Mouse (Mus musculus) urinary bladder, adult 2 months (tissue): Measurements from ENCODE around the gene Gm28051. TPM values are rescaled to one million over a fixed set of nuclear protein-coding genes. Genes with fewer than 3 reads are reported as not detected.

Experiments used
- DNase-seq: peaks from one replicate; pipeline ENCODE4 v3.0.0; 2022; ENCODE audit warnings: low spot score
- polyA plus RNA-seq: library from polyadenylated mRNA; depleted of rRNA; stranded (reverse); fragments of >200 nt; gene quantifications from 2 replicates; pipeline ENCODE4 v1.2.3, GENCODE M21; 2012

Gene Gm28051
- polyA plus RNA-seq, 1 experiment, result not detected

DNA sequence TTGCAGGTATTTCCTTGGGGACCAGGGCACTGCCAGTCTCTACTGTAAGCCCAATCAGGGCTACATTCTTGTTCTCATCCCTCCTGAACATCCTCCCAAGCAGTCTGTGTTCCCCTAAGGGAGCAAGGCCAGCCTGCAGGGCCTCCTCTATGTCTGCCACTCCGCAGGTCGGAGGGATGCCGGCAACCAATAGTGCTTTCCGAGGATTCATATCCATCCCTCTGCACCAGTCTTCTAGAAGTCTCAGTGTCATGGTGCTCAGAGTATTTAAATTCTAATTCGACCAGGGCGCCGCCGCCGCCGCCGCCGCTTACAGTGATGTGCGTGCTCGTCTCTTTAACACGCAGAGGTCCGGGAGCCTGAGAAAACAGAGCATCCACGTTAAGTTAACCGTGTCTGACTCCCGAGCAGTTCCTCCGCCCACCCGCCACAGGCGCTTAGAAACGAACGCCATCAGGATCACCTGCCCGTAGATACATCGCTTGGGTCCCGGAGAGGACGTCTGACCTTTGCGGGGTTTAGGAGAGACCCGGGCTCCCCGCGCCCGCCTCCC is 14.5 kb downstream of the Gm28051 start:
- DNase-seq, result no peak

DNA sequence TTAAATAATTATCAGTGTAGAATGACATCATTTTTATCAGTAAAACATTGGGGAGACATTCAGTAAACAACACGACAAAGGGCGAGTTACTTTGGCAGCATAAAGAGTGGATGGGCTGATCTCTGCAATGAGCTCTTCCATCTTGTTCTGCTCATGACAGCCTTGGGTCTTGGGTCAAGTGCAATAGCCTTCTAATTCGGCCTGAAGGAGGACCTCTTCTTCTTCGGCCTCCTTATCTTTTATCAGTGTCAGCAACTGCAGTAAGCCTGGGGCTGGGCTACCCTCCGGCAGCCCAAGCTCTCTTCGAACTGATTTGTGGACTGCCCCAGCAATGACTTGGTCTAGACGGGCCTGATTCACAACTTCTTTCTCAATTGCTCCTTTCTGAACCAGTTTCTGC is 15.5 kb downstream of the Gm28051 start:
- DNase-seq, result no peak

DNA sequence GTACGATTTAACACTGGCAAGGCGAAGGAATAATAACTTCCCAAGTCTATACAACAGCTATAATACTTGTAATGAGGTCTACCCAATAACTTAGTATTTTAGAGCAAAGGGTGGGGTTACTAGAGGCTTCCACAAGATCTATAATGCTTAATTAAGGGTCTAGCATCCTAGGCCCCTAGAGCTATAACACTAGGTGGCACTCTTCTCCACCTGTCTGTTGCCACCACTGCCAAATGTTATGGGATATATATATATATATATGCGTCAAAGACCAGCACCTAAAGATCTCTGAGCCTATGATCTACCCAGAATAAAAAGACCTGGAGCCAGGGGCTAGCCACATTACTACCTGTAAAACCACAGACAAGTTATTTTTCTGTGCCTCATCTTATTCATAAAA is 17.3 kb downstream of the Gm28051 start:
- no peak for DNase-seq

DNA sequence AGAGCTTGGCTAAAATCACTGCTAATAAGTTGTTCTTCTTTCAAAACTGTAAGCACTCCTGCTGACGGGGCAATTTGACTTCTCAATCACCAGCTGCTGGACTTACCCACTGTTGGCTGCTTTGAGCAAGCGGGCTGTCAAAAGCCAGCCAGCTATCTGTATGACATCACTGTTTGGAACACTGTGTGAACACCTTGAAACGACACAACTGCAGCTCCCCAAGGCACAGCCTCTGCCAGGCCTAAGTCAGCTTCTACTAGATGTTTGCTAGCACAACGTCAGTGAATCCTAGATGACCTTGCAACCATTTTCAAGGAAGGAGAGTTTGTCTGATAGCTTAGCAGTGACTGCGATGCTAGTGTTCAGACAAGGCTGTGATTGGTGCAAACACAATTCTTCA is 18.5 kb downstream of the Gm28051 start:
- no peak for DNase-seq

DNA sequence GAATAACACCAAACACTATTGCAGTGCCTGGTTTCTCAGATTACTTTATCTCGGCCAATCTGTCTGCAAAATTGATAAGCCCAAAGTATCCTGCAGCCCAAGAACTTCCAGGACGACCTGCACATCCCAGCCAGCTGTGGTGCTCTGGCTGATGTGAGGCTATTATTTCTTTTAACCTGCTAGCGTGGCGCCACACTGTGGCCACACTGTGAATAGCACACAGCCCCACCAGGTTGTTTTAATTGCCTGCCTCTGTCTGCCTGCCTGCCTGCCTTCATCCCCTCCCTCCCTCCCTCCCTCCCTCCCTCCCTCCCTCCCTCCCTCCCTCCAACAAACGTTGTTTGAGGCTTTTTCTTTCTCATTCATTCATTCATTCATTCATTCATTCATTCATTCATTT is 24.2 kb downstream of the Gm28051 start:
- DNase-seq, result no peak

DNA sequence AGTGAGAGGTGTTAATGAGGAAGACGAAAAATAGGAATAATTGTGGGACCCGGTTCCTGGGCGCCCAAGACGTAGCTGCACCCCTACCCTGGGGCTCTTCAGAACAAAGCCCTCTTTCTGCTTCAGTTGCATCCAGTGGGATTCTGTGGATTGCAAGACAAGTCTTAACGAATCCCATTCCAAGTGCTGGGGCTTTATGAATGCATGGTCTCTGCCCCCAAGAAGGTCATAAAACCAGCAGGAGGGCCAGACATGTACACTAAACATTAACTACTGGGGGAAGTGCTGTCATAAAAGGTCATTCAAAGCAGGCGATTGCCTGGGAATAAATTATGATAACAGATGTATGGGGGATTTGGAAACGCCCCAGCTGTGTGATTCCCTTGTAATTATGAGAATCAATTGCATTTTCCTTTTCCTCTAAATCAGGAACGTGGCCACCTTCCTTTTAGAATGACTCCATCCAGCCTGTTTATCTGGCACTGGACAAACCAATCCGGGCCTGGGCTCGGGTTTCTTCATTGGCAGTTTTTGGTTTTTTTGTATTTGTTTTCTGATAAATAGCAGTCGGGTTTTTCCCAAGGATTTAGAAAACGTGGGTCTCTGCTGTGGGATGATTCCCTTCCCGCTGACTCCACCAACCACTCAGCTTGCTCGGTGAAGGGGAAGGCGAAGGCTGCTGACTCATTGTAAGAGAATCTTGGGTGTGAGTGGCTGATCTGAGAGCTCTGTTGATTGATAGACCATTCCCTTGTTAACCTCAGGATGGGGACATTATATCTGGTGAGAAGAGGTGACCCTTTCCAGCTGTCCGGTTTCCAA is 26.6 kb downstream of the Gm28051 start:
- DNase-seq, result no peak

DNA sequence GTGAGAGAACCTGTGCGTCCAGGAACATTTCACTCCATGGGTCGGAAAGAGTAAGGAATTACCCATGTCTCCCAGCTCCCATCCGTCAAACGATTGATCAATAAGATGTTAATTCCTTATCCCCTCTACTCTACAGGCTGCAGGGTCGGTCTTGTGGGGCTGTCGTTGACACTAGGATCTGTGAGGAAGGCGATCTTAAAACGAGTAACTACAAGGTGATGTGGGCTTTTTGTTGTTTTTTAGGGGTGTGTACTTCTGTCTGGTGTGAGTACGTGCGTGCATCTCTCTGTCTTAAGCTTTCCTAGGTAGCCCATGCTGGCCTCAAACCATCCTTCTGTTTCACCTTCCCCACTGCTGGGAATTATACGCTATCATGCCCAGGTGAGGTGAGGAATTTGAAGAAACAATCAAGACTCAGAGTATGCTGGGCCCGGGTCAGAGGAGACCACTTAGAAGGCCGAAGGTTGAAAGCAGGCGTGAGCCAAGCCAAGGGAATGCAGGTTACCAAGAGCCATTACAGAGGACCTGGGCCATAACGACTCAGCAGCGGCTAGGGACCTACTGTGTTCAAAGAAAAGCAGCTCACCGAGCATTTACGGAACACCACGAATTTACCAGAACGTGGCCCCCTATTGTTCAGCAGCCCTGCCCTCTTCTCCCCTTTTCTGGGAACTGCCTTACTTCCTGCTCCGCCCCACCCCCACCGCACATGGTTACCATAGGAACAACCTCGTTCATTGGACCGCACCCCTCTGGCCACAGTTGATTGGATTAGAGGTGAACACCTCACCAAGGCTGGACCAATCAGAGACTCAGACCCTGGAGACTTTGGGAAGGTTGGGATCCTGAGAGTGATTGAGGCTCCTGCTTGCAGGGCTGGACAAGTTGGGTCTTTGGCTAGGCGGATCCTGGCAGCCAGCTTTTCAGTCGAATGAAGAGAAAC is 27.4 kb downstream of the Gm28051 start:
- DNase-seq, result no peak

DNA sequence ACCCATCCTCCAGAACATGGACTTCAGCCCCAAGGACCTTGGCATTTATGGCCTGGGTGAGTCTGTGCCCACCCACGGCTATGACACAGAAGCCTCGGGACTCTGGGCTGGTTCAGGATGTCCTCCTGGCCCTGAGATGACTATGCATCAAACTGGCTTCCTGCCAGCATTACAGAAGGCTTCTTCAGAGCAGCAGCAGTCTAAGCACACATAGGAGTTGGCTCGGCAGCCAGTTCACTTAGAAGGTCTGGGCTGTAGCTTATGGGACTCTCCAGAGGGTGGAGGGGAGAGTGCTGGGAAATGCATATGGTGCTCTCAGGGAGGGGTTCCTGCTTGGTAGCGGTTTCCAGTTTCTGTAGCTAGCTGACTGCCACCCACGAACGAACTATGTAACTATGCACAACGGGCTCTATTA is 31.8 kb downstream of the Gm28051 start:
- no peak for DNase-seq

DNA sequence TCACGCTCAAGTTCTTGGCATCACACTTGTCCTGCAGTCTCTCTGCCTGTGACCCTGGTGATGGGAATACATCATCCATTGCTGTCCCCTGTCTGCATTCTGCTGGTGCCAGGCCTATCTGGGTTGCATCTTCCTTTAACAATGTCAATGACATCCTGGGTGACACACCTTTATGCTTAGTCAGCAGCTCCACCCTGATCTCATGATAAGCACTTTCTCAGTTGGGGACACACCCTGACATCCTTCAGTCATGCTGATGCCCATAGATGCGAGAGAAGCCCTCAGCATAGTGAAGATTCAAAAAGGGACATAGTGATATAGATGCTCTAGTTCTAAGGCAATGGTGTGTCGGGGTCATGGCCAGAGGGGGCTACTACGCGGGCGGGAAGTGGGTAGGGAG is 32.4 kb downstream of the Gm28051 start:
- no peak for DNase-seq

DNA sequence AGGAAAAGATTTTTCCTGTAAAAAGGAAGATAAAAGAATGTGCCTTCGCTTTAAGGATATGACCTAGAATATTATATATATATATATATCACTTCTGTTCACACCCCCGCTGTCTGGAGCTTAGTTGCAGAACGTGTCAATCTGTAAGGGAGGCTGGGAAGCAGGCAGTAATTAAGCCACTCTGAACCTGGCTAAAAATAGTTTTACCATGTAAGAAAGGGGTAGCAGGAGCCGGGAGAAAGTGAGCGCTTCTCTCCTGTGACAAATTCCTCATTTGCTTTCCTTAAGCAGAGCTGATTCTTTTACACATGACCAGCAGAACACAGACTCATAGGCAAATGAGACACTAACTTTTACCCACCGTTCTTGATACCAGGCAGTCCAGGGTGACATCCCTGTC is 33.7 kb downstream of the Gm28051 start:
- DNase-seq, result no peak

DNA sequence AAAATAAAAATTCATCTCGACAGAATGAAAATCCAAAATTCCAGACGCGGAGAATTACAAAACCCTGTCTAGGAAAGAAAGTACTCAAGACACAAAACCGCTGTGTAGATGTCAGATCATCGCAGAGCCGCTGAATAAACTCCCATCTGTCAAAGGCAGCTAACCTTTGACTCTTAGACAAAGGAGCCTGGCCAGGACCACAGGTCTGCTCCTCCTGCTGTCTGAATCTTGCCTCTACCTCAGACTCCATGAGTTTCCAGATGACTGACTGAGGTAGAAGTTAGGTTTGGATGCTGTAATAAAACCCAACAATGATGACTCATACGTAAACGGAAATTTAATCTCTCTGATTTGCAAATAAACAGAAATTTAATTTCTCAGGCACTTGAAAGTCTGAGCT is 34.6 kb downstream of the Gm28051 start:
- DNase-seq, result no peak

DNA sequence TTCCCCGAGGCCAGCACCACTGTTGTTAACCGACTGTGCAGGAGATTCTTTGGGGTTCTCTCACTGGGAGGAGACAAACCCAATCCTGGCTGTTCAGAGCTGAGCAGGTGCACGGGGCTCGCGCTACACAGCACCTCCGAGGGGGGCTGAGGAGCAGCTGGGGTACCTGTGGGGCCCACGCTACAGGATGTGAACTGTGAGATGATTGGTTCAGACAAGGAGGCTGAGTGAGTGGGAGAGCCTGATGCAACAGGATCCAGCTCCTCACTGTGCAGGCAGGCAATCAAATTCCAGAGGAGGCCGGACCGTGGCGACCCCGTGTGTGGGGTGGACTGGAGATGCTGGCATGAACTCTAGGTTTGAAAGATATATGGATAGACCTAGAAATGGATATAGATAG is 35.1 kb downstream of the Gm28051 start:
- no peak for DNase-seq

DNA sequence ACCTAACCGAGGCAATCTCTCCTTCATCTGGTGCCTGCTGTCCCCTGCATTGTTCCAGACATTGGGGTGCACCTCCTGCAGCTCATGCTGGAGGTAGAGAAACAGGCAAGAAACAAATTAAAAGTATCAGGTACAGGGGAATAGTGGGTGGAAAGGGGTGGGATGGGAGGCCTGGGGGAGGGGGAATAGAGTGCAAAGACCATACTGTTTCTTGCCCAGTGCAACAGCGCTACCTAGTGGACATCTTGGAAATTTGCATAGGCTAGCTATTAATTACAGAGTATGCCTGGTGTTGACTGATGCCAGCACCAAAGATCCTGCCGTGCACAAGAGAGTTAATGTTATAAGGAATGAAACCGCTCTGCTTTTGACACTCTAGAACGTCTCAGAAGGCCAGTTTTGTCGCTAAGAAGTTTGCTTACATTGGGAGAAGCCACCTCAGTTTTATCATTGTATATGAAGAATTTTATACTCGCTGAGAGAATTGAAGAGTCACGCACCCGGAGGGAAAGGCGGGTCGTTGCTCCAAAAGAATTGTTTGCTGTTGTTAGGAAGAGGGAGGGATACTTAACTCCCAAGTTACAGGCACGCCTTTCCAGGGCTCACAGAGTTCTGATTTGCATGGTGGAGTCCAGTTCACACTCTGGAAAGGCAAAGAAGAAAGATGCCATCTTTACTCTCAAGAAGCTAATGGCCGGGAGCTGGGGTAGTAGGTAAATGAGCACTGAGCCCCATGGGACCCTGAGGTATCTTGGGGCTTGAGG is 37.8 kb downstream of the Gm28051 start:
- no peak for DNase-seq

DNA sequence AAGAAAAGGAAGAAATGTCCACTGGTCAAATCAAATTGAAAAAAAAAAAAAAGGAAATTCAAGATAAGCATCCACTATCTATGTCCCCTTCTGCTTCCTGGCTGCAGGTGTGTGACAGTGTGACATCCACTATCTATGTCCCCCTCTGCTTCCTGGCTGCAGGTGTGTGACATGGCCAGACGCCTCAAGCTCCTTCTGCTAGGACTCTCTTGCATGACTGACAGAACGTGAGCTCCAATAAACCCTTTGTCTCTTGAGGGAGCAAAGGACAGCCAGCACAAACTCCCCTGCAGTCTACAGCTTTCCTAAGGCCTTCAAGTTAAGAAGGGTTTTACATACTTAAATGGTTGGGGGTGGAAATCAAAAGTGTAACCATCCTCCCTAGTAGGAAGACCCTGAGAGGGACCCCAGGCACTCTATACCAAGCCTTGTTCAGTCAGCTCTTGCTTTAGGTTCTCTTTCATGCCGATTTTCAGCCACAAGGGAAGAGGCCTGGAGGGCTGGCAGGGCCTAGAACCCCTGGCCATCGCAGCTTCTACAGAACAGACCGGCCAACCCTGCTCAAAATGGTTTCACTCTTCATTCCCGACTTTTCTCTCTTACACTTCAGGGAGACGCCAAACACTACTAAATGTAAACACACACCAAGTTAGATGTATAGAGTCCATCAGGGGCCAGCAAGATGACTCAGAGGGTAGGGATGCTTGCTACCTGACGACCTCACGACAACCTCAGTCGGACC is 42.7 kb downstream of the Gm28051 start:
- DNase-seq, result no peak

DNA sequence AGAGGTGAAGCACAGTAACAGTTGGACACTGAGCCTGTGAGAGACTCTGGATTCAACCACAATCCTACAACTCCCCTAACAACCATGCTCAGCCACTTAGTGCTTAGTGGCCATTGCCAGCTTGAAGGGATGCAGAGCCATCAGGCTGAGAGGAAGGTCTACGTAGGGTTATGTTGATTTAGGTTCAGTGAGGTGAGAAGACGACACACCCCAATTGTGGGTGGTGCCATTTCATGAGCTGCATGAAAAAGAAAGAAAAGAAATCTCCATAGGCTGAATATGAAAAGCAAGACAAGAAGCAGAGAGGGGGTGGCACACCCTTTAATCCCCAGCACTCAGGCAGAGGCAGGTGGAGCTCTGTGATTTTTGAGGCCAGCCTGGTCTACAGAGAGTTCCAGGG is 43.4 kb downstream of the Gm28051 start:
- DNase-seq, result no peak

DNA sequence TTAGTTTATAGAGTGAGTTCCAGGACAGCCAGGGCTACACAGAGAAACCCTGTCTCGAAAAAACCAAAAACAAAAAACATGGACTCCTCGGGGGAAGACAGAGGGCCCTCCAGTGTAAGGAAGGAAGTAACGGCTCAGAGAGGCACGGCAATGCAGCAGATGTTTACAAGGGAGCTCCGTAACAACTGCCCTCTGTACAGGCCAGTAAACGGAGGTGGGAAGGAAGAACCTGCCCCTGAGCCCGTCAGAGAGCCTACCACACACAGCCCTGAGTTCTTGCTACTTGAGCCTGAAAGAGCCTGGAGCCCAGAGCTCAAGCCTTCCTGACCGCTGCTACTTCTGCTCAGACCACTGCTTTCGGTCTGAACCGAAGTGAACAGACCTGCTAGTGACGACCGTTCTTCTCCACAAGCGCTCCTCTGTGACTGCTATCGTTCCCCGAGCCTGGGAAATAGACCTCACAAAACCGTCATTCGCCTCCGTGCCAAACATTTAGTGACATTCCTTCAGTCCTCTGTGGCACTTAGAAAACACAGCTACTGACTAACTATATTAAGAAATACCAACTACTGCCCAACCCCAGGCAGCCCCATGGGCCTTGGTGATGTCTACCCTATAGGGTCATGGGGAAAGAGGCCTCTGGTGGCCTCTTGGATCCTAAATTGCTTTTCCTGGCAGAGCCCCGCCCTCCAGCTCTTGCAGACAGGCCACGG is 44.3 kb downstream of the Gm28051 start:
- no peak for DNase-seq

DNA sequence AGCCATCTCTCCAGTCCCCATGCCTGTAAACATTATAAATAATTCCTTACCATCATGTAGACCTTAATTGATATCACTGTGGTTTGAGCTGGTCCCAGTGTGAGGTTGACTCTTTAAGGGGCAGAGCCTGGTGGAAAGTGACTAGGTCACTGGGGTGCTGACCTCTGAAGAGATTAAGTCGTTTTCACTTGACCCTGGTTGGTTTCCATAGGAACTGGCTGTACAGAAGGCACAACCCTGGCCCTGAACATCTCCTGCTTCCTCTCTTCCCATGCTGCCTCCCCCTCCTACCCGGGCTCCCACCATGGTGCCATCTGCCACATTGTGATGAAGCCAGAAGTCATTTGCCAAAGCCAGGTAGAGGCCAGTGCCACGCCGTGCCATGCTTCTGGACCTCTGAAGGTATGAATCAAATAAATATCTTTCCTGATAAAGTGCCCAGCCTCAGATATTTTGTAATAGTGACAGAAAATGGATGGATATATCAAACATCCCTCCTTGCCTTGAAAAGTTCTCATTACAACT is 46.7 kb downstream of the Gm28051 start:
- DNase-seq, result no peak

DNA sequence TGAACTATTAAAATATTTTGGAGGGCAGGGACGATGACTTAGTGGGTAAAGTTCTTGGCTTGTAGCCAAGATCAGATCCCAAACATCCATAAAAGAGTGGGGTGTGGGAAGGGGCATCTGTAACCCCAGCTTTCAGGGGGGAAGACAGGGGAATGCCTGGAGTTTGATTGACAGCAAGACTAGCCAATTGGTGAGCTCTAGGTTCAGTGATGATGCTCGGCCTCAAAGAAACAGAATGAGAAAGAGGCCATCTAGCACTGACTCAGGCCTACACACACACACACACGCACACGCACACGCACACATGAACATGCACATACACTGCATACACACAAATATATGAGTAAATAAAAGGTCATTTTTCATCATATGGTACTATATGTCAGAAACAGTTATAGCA is 47.7 kb downstream of the Gm28051 start:
- DNase-seq, result no peak

DNA sequence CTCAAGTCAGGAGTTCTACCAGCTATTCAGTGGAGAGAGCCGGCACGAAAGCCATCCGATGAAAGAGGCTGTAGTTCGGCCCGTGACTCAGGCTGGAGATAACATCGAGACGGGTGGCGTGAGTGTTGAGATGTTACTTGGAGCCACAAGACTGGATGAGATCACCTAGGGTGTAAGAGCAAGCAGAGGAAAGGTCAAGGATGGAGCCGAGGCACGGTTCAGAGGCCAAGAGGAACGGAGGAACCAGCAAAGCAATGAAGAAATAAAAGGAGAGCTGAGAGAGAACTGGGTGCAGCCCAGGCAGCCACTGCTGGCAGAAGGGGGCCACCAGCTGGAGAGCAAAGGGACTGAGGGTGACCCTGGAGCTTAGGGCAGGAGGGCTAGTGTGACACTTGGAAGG is 49.3 kb downstream of the Gm28051 start:
- no peak for DNase-seq

DNA sequence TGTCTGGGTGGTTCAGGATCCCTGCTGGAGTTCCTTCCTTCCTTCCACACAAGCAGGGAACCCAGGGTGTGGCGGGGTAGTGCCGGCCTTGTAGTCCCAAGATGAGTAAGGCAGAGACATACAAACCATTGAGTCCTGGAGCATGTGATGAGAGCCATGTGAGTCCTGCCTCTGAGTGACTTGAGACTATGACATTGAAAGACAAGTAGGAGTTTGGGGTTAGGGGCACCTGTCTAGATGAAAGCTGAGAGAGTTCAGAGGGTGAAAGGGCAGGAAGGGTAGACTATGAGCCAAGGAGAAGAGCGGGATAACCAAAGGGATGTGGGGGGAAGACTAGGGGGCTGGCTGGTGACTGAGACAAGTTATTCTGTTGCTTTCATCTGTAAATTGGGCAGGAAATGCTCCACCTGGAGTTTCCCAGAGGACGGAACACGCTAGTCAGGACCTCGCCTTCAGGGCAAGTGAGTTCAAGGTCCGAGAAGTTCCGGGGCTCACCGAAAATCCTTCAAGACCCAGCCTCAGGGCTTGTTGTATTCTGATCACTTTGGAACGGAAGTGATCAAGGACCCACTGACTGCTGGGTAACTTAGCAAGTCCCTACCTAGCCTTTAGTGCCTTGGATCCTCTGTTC is 50.6 kb downstream of the Gm28051 start:
- DNase-seq, result no peak
